19 mouse cellular contexts compared by ENCODE assay signal in the genomic region with DNA sequence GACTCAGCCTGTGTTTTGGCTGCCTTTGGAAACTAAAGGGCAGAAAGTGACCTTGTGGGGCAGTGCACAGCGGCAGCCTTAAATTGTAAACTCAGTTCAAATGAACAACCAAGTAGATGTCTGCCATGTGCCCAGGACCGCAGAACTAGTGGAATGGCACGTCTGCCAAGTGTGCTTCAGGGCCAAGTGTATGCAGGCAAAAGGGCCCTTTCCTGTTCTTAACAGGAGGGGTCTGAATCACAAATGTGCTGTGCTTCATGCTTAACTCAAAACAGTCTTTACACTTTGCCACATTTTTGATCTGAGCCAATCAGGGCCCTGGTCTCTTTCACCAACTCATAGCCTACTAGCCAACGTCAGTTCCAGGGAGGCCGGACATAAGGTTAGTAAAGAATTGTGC. TPM values are rescaled to one million over a fixed set of nuclear protein-coding genes. Genes with fewer than 3 reads are reported as not detected.
"Had no signal": no experiment of that assay in that cellular context is flagged by ENCODE, and none has a peak within 500 bp of the region (broad histone marks: within the 10 kb centered on the region; RNA-seq: fewer than 3 reads in every experiment).

No protein-coding gene starts in this region.

- H3K27ac ChIP-seq: left cerebral cortex, adult 2 months; limb, embryonic 10.5 days; liver, embryonic 15.5 days; macrophage; midbrain, embryonic 15.5 days; neural tube, embryonic 12.5 days; stomach, embryonic 15.5 days had no signal

- H3K4me1 ChIP-seq: liver, embryonic 15.5 days; stomach, embryonic 15.5 days had no signal

- H3K4me2 ChIP-seq: liver, embryonic 11.5 days; liver, embryonic 15.5 days; midbrain, embryonic 11.5 days; midbrain, embryonic 15.5 days; neural tube, embryonic 12.5 days; stomach, embryonic 15.5 days had no signal

- H3K27me3 ChIP-seq: liver, embryonic 15.5 days; midbrain, embryonic 15.5 days; neural tube, embryonic 12.5 days; stomach, embryonic 15.5 days had no signal

- ATAC-seq: midbrain, embryonic 15.5 days had no signal

- H3K9ac ChIP-seq: liver, embryonic 15.5 days; midbrain, embryonic 15.5 days; neural tube, embryonic 12.5 days; stomach, embryonic 15.5 days had no signal

- H3K9me3 ChIP-seq: limb, embryonic 10.5 days; liver, embryonic 15.5 days; megakaryocyte, embryonic 14.5 days; midbrain, embryonic 15.5 days; neural tube, embryonic 12.5 days; stomach, embryonic 15.5 days had no signal

- H3K36me3 ChIP-seq: limb, embryonic 10.5 days; liver, embryonic 15.5 days; midbrain, embryonic 15.5 days; neural tube, embryonic 12.5 days; stomach, embryonic 15.5 days had no signal

- DNase-seq: lung, adult 2 months; lung, postnatal 14 days; right cerebral cortex, postnatal 14 days; thymus, adult 2 months; thymus, postnatal 25 days had no signal

- H3K4me3 ChIP-seq: left cerebral cortex, adult 2 months; limb, embryonic 10.5 days; liver, embryonic 15.5 days; megakaryocyte, embryonic 14.5 days; midbrain, embryonic 15.5 days; neural tube, embryonic 12.5 days; stomach, embryonic 15.5 days had no signal

RNA-seq across cellular contexts. Expression of a gene that starts 42.1 kb away (rescaled TPM):
- total RNA-seq: left cerebral cortex, adult 2 months; left cerebral cortex, postnatal 14 days; monocyte, adult 5-6 weeks; neutrophil, adult 5-6 weeks had no signal
- polyA plus RNA-seq: limb, embryonic 10.5 days; liver, embryonic 11.5 days; macrophage; midbrain, embryonic 11.5 days; midbrain, embryonic 15.5 days; neural tube, embryonic 12.5 days; urinary bladder, adult 2 months had no signal
